Mouse (Mus musculus): Measurements from ENCODE around the gene Fkbp1a.

The Fkbp1a gene

GRCm38 (mm10) chr2:151546571-151546970 lies 4.3 kb downstream of the Fkbp1a start:
- no peak for DNase-seq (ENCODE audit: low read depth, low spot score)

DNA sequence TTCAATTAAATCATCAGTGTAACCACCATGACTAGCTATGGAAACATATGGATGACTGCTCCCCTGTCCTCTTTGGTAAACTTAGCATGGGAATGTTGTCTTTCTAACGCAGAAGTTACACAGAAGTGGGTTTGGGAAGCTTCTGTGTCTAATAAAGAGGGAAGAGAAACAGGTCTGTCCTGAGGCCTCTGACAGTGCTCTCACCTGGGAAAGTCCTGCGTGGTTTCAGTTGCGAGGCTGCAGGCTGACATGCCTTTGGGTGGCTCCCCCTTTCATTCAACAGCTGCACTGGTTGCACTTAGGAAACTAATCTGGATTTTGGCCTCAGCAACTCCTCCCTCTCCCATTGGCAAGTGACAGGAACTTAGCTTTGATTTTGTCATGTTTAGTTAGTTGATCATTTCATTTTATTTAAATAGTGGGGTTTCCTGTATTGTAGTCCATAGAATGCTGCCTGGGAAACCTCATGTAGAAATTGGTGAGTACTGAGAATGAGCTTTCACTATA lies 7.4 kb downstream of the Fkbp1a start:
- no peak for DNase-seq (ENCODE audit: low read depth, low spot score)

GRCm38 (mm10) chr2:151562930-151563921 lies 20.9 kb downstream of the Fkbp1a start:
- DNase-seq (ENCODE audit: low read depth, low spot score): no peak

GRCm38 (mm10) chr2:151564006-151564405 lies 21.7 kb downstream of the Fkbp1a start:
- no peak for DNase-seq (ENCODE audit: low read depth, low spot score)

DNA sequence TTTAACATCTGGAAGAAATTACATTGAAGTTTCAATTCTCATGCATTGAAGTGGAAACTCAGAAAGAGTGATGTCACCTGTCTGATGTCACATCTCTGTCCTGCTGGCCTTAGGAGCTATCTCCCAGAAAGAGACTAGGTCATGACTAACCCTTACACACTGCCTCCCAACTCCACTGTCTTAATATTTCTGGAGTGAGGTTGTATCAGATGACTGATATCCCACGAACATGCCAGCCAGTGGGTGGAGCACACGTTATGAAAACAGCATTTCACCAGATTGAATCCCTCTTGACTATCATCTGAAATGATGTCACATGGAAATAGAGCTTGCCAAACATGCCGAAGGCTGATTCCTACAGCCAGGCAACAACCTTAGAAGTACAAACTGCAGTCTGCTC lies 22.7 kb downstream of the Fkbp1a start:
- DNase-seq (ENCODE audit: low read depth, low spot score): no peak

- DNase-seq (ENCODE audit: low read depth, low spot score): no peak
Observed at GRCm38 (mm10) chr2:151566856-151567255, 24.6 kb downstream of the Fkbp1a start.

DNA sequence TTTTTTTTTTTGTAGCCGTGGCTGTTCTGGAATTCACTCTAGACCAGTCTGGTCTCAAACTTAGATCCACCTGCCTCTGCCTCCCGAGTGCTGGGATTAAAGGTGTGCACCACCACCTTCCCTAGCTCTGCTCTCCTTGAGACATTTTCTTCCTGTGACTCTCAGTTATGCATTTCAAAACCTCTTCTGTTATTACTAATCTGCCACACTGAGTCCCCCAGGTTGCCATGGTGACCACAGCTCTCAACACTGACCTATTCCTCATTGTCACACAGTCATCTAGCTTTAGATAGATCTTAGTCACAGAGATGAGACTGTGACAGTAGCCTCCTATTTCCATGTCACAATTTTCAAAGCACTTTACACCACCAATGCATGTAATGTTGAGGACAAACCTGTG lies 27.2 kb downstream of the Fkbp1a start:
- DNase-seq (ENCODE audit: low read depth, low spot score): no peak

DNA sequence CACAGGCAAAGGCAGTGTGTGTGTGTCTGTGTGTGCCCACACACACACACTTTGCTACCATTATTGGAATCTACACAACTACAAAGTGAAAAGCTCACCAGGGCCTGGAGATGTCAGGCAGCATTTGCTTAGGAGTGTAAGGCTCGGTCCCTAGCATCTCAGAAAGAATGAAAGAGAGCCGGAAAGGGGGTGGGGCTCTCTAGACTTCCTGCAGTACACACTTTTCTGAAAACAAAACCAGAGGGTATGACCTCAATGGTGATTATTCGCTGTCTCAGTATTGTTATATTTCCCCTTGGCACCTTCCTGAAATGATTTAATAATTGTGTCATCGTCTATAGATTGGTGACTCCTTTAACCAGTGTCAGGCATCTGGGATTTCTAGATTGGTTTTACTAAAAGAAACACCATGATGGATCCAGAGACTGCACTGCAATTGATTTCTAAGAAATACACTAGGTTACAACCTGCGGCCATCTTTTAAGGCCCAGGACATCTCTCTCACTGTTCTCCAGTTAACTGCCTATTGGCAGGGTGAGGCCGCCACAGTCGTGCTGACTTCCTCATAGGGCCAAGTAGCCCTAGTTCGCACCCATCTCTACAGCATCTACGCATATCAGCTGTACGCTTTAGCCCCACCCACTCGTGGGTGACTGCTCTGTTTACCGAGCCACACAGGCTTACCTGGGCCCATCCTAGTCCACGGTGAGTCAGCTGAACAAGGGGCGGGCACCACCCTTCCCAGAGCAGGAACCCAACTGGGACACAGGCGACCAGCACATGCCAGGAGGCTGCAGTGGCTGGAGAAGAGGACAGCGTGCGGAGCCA lies 29.8 kb downstream of the Fkbp1a start, which contains the start of gene Sdcbp2:
Gene Sdcbp2 (plus strand): TSS at position 750 of the 828 bp plus-strand sequence.
- DNase-seq (ENCODE audit: low read depth, low spot score): no peak

- no peak for DNase-seq (ENCODE audit: low read depth, low spot score)
Observed at GRCm38 (mm10) chr2:151573667-151574066, 31.4 kb downstream of the Fkbp1a start.

DNA sequence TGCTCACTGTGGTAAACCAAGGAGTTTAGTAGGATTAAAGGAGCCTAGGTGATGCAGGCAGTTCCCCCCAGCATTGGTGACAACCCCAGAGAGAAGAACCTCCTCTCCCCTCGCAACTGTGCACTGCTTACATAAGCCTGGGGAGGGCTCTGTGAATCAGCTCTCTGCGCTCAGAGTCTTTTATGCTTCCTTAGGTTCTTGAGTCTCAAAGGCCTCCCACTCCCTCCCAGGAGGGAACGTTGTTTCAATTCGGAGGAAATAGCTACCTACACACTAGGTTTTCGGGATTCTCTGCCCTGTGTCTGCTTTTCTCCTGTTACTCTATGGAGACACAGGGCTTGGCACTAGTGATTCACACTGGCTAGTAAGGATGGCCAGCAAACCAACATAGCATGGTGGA lies 32.3 kb downstream of the Fkbp1a start:
- DNase-seq (ENCODE audit: low read depth, low spot score): no peak

GRCm38 (mm10) chr2:151575119-151575698 lies 32.9 kb downstream of the Fkbp1a start:
- peak; percentile 6 for DNase-seq (ENCODE audit: low read depth, low spot score)

DNA sequence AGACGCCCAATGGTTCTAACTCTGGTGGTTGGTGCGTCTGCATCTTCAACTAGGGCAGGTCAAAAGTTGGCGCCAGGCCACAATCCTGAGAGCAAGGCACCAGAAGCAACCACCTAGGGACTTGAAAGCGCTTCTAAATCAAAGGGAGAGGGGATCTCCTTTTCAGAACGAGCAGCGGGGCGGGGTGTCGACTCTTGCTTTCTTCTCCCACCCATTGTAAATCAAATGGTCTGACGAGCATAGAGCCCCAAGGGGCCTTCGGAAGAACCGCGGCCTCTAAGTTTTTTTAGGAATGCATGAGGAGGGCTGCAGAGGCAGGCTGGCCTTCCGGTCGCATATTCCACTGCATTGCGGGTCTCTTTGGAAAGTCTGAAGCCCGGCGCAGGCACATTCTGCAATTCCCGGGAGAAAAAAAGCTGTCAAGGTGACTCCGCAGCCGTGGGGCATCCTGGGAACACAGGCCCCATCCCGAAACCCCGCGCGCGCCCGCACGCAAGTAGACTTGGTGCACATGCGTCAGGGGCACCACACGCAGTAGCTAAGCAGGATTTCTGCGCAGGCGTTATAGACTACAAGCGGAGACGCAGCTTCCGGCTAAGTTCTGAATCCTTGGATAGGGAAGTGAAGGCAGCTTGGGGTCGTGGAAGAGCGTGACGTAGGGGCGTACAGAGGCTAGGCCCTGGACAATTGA lies 33.6 kb downstream of the Fkbp1a start:
- DNase-seq (ENCODE audit: low read depth, low spot score): peak; percentile 89

DNA sequence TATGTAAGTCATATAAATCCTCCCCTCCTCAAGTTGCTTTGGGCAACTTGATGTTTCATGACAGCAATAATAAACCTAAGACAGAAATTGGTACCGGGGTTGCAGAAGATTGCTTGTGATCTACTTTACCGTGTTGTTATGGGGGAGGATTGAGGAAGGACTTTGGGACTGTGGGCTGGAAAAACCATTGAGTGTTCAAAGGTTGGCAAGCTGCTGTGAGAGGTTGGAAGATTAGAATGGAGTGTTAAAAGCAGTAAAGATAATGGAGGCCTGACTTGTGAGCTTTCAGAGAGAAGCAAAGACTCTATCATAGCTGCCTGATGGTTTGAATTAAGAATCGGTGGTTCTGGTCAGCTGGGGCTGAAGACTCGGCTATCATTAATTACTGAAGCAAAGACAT lies 36.9 kb downstream of the Fkbp1a start:
- no peak for DNase-seq (ENCODE audit: low read depth, low spot score)

DNA sequence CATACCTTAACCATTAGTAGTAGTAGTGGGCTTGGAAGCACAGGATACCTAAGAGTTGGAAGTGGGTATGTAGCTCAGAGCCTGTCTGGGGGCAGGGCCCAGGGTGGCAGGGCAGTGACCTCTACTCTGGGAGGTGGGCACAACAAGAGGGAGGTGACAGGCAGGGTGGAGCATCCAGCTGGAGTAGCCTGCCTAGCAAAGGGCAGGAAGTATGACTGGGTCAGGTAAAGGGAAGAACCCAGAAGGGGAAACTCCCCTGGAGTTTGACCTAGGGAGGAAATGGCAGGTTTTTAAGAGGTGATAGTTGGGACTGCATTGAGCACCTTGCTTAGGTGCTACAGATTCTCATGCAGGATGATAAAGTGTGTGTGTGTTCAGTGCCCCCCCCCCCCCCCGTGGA lies 38.7 kb downstream of the Fkbp1a start:
- DNase-seq (ENCODE audit: low read depth, low spot score): no peak

- no peak for DNase-seq (ENCODE audit: low read depth, low spot score)
Observed at GRCm38 (mm10) chr2:151585934-151586333, 43.7 kb downstream of the Fkbp1a start.

GRCm38 (mm10) chr2:151586807-151587206 lies 44.5 kb downstream of the Fkbp1a start:
- no peak for DNase-seq (ENCODE audit: low read depth, low spot score)

- no peak for DNase-seq (ENCODE audit: low read depth, low spot score)
Observed at GRCm38 (mm10) chr2:151587306-151587705, 45.0 kb downstream of the Fkbp1a start.

DNA sequence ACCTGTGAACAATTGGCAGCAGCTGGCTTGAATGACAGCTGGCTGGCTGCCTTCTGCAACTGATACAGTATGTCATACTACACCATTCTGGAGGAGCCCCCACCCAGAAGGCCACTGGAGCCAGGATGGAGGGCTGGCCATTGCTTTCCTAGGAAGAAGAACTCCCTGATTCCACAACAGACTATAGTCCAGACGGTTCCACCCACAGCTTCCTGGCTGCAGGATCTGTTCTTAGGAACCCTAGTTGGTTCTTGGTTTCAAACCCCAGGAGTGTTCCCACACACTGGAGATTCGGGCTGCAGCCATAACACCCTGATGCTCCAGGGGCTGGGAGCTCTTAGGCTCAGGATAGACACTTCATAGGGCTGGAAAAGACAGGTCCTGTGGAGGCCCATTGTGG lies 55.8 kb downstream of the Fkbp1a start:
- DNase-seq (ENCODE audit: low read depth, low spot score): no peak

DNA sequence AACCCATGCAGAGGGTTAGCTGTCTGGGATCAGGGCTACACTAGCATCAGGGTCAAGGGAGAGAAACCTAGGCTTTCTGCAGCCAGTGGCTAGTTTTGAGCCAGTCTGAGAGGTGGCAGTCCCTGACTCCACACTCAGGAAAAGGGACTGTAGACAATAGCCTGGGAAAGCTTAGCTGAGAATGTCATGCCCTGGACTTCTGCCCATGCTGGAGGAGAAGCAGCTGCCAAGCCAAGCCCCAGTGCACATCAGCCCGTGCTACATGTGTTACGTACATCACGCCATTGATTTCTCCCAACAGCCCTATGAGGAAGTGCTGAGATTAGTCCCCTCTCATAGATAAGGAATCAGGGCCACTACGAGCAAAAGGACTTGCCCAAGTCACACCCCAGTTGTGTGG lies 59.8 kb downstream of the Fkbp1a start:
- DNase-seq (ENCODE audit: low read depth, low spot score): no peak

- DNase-seq (ENCODE audit: low read depth, low spot score): peak; percentile 40
Observed at GRCm38 (mm10) chr2:151603630-151604029, 61.3 kb downstream of the Fkbp1a start.

DNA sequence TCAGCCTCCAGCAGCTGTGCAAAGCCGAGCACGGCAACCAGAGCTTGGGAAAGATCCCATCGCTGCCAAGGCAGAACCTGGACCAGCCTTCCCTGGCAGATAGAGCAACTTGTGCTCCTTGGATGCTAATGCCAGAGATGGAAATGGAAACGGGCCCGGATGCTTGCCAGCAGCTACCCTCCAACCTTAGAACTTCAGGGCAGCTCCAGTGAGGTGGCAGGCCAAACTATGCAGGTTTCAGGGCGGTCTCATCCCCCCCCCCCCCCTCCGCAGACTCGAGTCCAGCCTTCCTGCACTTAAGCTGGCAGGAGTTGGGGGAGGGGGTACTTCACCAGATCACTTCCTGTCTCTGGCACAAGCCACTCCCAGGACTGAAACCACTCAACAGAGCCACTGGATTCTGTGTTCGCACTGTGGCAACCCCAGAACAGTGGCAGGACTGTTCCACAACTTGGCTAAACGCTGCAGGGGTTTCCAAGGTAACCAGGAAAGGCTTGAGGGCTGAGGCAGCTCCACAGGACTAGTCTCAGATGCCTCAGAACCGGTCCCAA lies 63.2 kb downstream of the Fkbp1a start:
- peak; percentile 49 for DNase-seq (ENCODE audit: low read depth, low spot score)

Data from brain, embryonic 18.5 days (tissue).